Mouse (Mus musculus) neutrophil, adult 59 days (primary cell): ENCODE results near the gene Clspn. TPM values are rescaled to one million over a fixed set of nuclear protein-coding genes. Genes with fewer than 3 reads are reported as not detected.

ENCODE experiments used
- total RNA-seq, 2 experiments: library from RNA; stranded (reverse); gene quantifications; 1 replicate in 1 of 2; 2 replicates in 1 of 2; pipeline ENCODE4 v1.2.4; 2023

Clspn gene
- total RNA-seq, result 10 to 100 TPM; 30.7 to 32.7 TPM

DNA sequence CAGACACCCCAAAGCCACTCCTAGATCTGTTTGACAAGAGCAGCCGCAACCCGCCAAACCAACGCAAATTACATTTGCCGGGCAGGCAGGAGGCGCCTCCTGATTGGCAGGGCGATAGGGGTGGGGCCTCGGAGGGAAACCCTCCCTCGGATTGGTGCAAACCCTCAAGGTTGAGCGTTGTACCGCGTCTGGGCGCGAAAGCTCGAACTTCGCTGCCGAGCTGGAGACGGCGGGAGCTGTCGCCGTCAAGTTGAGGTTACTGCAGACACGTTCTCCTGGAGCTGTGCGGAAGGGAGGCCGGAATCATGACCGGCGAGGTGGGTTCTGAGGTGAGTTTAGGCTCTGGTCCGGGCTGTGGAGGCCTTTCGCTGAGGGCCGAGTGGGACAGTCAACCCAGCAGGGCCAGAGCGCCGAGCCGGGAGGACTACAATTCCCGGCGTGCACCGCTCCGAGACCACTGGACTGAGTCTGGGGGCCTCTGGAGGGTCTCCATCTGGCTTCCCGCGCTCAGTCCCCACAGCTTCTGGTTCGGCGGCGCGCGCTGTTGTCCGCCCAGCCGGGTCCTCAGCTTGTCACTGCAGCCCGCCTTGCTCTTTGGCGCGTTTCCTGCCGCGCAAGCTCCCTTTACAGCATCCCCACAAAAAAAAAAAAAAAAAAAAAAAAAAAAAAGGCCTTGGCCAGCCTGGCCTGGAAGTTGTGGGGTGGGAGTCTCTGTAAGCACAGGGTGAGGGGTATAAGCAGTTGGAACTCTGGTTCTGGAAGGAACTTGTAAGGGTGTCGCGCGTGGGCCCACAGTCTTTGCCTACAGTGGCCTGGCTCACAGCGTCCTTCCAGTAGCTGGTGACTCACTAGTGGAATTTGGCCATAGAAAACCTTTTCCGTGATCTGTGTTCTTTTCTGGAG is at the start of gene Clspn:
Clspn (plus strand) TSS at position 127 of the 903 bp plus-strand sequence.

DNA sequence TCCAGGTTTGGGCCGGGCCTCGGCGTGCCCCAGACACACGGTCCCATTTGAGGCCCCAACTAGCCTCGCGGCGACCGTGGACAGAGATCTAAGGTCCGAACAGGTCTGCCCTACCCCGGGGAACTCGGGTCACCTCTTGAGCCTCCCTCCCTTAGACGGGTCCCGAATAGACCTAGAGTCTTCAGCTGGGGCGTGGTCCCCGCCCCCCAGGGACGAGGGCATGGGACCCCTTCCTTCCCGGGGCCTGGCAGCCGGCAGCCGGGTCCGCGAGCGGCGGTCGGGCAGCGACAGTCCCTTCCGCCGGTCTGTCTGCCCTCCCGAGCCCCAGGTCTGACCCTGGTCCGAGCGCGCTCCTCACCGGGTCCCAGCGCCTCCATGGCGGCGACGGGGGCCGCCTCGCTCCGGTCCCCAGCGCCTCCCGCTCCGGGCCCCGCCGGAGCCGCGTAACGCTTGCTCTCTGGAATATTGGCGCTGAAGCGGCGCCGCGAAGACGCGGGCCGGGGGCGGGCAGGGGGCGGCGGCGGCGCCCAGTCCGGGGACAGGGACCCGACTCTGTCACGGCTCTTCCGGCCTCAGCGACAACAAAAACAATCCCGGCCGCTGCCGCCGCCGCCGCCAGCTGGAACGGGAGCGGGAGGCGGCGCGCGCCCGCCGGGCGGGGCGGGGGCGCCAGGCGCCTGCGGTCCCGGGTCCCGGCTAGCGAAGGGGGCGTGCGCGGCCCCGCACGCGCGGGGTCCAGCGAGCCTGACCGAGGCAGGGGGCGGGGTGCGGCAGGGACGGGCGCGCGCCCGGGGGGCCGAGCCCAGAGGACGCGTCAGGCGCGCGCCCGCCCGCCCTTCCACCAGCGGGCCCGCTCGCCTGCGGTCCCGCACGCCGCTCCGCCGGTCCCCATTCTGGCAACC is 23.7 kb upstream of the Clspn start, which contains the start of gene Ago4:
Ago4 (minus strand) TSS at position 646 of the 902 bp plus-strand sequence.

DNA sequence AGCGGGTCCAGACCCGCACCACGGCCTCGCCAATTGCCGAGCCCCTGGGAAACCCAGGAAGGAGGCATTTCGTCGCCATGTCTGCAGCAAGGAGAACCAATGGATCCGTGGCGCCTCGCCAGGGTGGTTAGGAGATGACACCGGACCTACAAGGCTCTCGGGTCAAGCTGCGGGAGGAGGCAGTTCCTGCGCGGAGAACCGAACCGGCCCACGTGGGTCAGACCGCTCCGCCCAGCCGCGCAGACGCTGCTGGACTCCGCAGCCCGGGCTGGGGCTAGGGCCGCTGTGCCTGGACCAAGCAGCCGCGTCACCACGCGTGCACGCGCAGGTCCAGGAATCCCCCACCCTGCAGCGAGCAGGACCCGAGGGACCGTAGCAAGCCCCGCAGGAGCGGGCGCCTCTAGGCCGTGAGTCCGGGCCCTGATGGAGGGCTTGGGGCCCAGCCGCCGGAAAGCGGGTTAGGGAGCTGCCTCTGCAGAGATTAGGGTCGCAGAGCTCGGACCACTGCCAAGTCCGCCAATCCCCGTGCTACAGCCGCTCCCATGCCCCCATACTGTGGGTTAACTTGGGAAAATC is 53.0 kb downstream of the Clspn start, which contains the start of gene 5730409E04Rik:
5730409E04Rik (plus strand) TSS at position 213 of the 576 bp plus-strand sequence.

Other genes starting within 250 kb of the Clspn start
- 10 to 100 TPM; 13.1 to 16.5 TPM for gene Adprhl2, start 235.2 kb upstream of the Clspn start, total RNA-seq
- not detected for gene Tekt2, start 231.2 kb upstream of the Clspn start, total RNA-seq
- gene Ago3, start 127.4 kb upstream of the Clspn start, total RNA-seq, result 10 to 100 TPM in 1 of 2 experiments, 1 to 10 TPM in 1; 9.0 to 11.7 TPM
- gene Ago1, start 88.4 kb upstream of the Clspn start, total RNA-seq, result 10 to 100 TPM; 11.7 to 13.9 TPM
- 10 to 100 TPM in 1 of 2 experiments, 1 to 10 TPM in 1; 9.2 to 10.8 TPM for gene Ago4, start 23.5 kb upstream of the Clspn start, total RNA-seq
- 1 to 10 TPM in 1 of 2 experiments, under 1 TPM in 1; 0.97 to 1.1 TPM for gene 5730409E04Rik, start 52.9 kb downstream of the Clspn start, total RNA-seq
- gene Psmb2, start 120.7 kb downstream of the Clspn start, total RNA-seq, result 10 to 100 TPM; 80.6 to 94.2 TPM
- not detected for gene Tfap2e, start 179.3 kb downstream of the Clspn start, total RNA-seq
- 10 to 100 TPM; 14.2 to 15.0 TPM for gene Ncdn, start 196.5 kb downstream of the Clspn start, total RNA-seq
- gene AU040320, start 196.6 kb downstream of the Clspn start, total RNA-seq, result 10 to 100 TPM; 48.6 to 58.5 TPM